Mouse (Mus musculus) heart, embryonic 14.5 days (tissue): ENCODE data around the gene Gm266. TPM values are rescaled to one million over a fixed set of nuclear protein-coding genes. Genes with fewer than 3 reads are reported as not detected.

Experiments used
- ATAC-seq: fragments of 200-750 bp; cut with Nextera tagmentation; 2 replicates; pipeline ENCODE4 v1.8.0; 2017; ENCODE audit warnings: low read depth, moderate TSS enrichment; ENCODE audit not compliant: insufficient number of reproducible peaks, insufficient read depth, low FRiP score
- H3K27ac ChIP-seq, 2 experiments: fragments of 200-500 bp in 1 of 2; fragments of 300-500 bp in 1 of 2; sonication (generic) in 1 of 2; replicated peaks in 1 of 2; 2 replicates each; pipeline ENCODE4 v1.5.1; 2012 to 2014; ENCODE audit warnings: low read depth in 2 of 2, low read length in 2 of 2, control low read depth in 1 of 2, mild to moderate bottlenecking in 1 of 2, mixed read lengths in 1 of 2; ENCODE audit not compliant: control insufficient read depth in 1 of 2, insufficient read depth in 1 of 2
- H3K27me3 ChIP-seq: fragments of 300-500 bp; sonication (generic); 2 replicates; pipeline ENCODE4 v1.6.1; 2014; ENCODE audit warnings: mild to moderate bottlenecking, low read length, control low read depth; ENCODE audit not compliant: control insufficient read depth, insufficient read depth
- H3K36me3 ChIP-seq: fragments of 300-500 bp; sonication (generic); 2 replicates; pipeline ENCODE4 v1.6.1; 2014; ENCODE audit warnings: mild to moderate bottlenecking, control low read depth, low read length, mixed read lengths; ENCODE audit not compliant: control insufficient read depth, insufficient read depth
- H3K4me1 ChIP-seq, 2 experiments: fragments of 200-500 bp in 1 of 2; fragments of 300-500 bp in 1 of 2; sonication (generic) in 1 of 2; 2 replicates each; pipeline ENCODE4 v1.6.1; 2012 to 2014; ENCODE audit warnings: low read length in 2 of 2, control low read depth in 1 of 2, mixed read lengths in 1 of 2; ENCODE audit not compliant: control insufficient read depth in 2 of 2, insufficient read depth in 2 of 2
- H3K4me2 ChIP-seq: fragments of 300-500 bp; sonication (generic); 2 replicates; pipeline ENCODE4 v1.6.1; 2014; ENCODE audit warnings: mild to moderate bottlenecking, low read length
- H3K4me3 ChIP-seq, 2 experiments: fragments of 200-500 bp in 1 of 2; fragments of 300-500 bp in 1 of 2; sonication (generic) in 1 of 2; 2 replicates each; pipeline ENCODE4 v1.5.1; 2012 to 2014; ENCODE audit warnings: low read length in 2 of 2, mild to moderate bottlenecking in 2 of 2, control low read depth in 1 of 2, low read depth in 1 of 2, moderate library complexity in 1 of 2; ENCODE audit not compliant: control insufficient read depth in 1 of 2, insufficient read depth in 1 of 2
- H3K9ac ChIP-seq: fragments of 300-500 bp; sonication (generic); 2 replicates; pipeline ENCODE4 v1.6.1; 2014; ENCODE audit warnings: mild to moderate bottlenecking, low read length
- H3K9me3 ChIP-seq: fragments of 300-500 bp; sonication (generic); 2 replicates; pipeline ENCODE4 v1.6.1; 2016; ENCODE audit warnings: low read length, control low read depth; ENCODE audit not compliant: control insufficient read depth
- WGBS: fragments of 180-500 bp; shearing (Covaris S2); extraction: QIAGEN DNeasy Blood & Tissue Kit; methylation state at CpG from one replicate; pipeline ENCODE4 v1.1.7; 2014; 5-methylcytosine and 5-hydroxymethylcytosine counted together
- polyA plus RNA-seq: library from polyadenylated mRNA; unstranded; fragments of >200 nt; fragmentation: Nextera tagmentation; extraction: Ambion mirVana; gene quantifications from 2 replicates; pipeline ENCODE4 v1.2.1, GENCODE M21; 2014

Gm266 gene
- polyA plus RNA-seq, 1 experiment from 2014 or later: 1.4 TPM

GRCm38 (mm10) chr12:111520994-111521393 is 35.4 kb upstream of the Gm266 start:
- no peaks in the 10 kb centered on the region for H3K36me3 ChIP-seq
- H3K4me3 ChIP-seq: no peak overlapping the region
- 68% methylated on average over 2 of the region's 2 CpGs for WGBS

DNA sequence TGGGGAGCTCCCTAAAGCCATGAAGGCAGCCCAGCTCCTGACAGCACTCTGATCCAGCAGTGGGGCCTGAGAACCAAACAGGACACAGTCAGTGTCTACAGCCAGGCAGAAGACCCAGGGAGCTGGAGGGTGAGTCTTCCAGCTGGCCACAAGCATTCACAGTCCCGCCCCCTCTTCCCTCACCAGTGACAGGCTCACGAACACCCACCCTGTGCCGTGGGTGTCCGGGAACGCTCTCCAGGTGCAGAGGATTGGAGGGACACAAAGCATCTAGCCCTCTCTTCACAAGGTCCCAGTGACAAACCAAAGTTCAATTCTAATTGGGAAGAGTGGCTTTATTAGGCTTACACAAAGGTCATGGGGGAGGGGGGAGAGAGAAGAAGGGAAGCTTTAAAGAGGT is 34.2 kb upstream of the Gm266 start:
- no peak for ATAC-seq
- H3K27ac ChIP-seq: no peak overlapping the region
- no peaks in the 10 kb centered on the region for H3K27me3 ChIP-seq
- H3K9ac ChIP-seq: no peak overlapping the region
- H3K9me3 ChIP-seq: peaks cover 8% of the 10 kb centered on the region; the same call in 1 of the 2 replicates
- no peak overlapping the region for H3K4me2 ChIP-seq
- H3K36me3 ChIP-seq: no peaks in the 10 kb centered on the region
- H3K4me3 ChIP-seq: no peak overlapping the region
- WGBS: 53% methylated on average over 5 of the region's 5 CpGs
- H3K4me1 ChIP-seq: no peaks in the 10 kb centered on the region; a peak in 1 of 4 replicates

More at GRCm38 (mm10) chr12:111520994-111521393, 35.4 kb upstream of the Gm266 start:
- Histone ChIP-seq H3K4me1 (no peaks in the 10 kb centered on the region; a peak in 1 of 4 replicates), H3K27ac (no peak overlapping the region), H3K9me3 (peaks cover 8% of the 10 kb centered on the region; the same call in 1 of the 2 replicates), H3K4me2 (no peak overlapping the region), H3K27me3 (no peaks in the 10 kb centered on the region), H3K9ac (no peak overlapping the region)
- no peak for ATAC-seq

- H3K27ac ChIP-seq: no peak overlapping the region
- H3K4me1 ChIP-seq: peaks cover 5 to 9% of the 10 kb centered on the region in 2 experiments
- H3K9ac ChIP-seq: no peak overlapping the region
- no peaks in the 10 kb centered on the region for H3K36me3 ChIP-seq
- no peak for ATAC-seq
- H3K27me3 ChIP-seq: no peaks in the 10 kb centered on the region
- H3K4me3 ChIP-seq: no peak overlapping the region
- WGBS: 86% methylated on average over 9 of the region's 9 CpGs
- H3K9me3 ChIP-seq: peaks cover 8% of the 10 kb centered on the region; the same call in 1 of the 2 replicates
- no peak overlapping the region for H3K4me2 ChIP-seq
Measured at GRCm38 (mm10) chr12:111518391-111518790, 32.8 kb upstream of the Gm266 start.

- Histone ChIP-seq H3K27ac (no peak overlapping the region), H3K4me1 (peaks cover 5 to 9% of the 10 kb centered on the region in 2 experiments), H3K4me3 (no peak overlapping the region), H3K36me3 (no peaks in the 10 kb centered on the region), H3K9ac (no peak overlapping the region), H3K4me2 (no peak overlapping the region), H3K9me3 (peaks cover 8% of the 10 kb centered on the region; the same call in 1 of the 2 replicates), H3K27me3 (no peaks in the 10 kb centered on the region)
- 45% methylated on average over 4 of the region's 4 CpGs for WGBS
- ATAC-seq: no peak
Measured at GRCm38 (mm10) chr12:111517901-111518300, 32.3 kb upstream of the Gm266 start.

- H3K4me3 ChIP-seq: no peak overlapping the region
- H3K9ac ChIP-seq: no peak overlapping the region
- no peaks in the 10 kb centered on the region for H3K36me3 ChIP-seq
- H3K27me3 ChIP-seq: no peaks in the 10 kb centered on the region
- peaks cover 5 to 9% of the 10 kb centered on the region in 2 experiments for H3K4me1 ChIP-seq
- WGBS: 83% methylated on average over 6 of the region's 6 CpGs
- H3K9me3 ChIP-seq: peaks cover 3% of the 10 kb centered on the region; the same call in 1 of the 2 replicates
- H3K27ac ChIP-seq: no peak overlapping the region
- no peak for ATAC-seq
- H3K4me2 ChIP-seq: no peak overlapping the region
Measured at GRCm38 (mm10) chr12:111516826-111517225, 31.2 kb upstream of the Gm266 start.

- H3K27ac ChIP-seq: no peak overlapping the region
- 86% methylated on average over 5 of the region's 5 CpGs for WGBS
- peaks cover 5 to 9% of the 10 kb centered on the region in 2 experiments for H3K4me1 ChIP-seq
- no peaks in the 10 kb centered on the region for H3K9me3 ChIP-seq
- no peak for ATAC-seq
- H3K4me2 ChIP-seq: no peak overlapping the region
- no peak overlapping the region for H3K4me3 ChIP-seq
- H3K27me3 ChIP-seq: no peaks in the 10 kb centered on the region
- no peak overlapping the region for H3K9ac ChIP-seq
- no peaks in the 10 kb centered on the region for H3K36me3 ChIP-seq
Measured at GRCm38 (mm10) chr12:111515920-111516319, 30.3 kb upstream of the Gm266 start.

- Histone ChIP-seq H3K4me1 (peaks cover 5 to 9% of the 10 kb centered on the region in 2 experiments), H3K9ac (no peak overlapping the region), H3K36me3 (no peaks in the 10 kb centered on the region), H3K9me3 (no peaks in the 10 kb centered on the region), H3K4me3 (no peak overlapping the region), H3K4me2 (no peak overlapping the region), H3K27me3 (no peaks in the 10 kb centered on the region), H3K27ac (no peak overlapping the region)
- no peak for ATAC-seq
- 81% methylated on average over 7 of the region's 7 CpGs for whole genome bisulfite sequencing
Measured at GRCm38 (mm10) chr12:111514874-111515649, 29.4 kb upstream of the Gm266 start.
